Mouse (Mus musculus): Measurements from ENCODE around the gene Gjd3.

DNA sequence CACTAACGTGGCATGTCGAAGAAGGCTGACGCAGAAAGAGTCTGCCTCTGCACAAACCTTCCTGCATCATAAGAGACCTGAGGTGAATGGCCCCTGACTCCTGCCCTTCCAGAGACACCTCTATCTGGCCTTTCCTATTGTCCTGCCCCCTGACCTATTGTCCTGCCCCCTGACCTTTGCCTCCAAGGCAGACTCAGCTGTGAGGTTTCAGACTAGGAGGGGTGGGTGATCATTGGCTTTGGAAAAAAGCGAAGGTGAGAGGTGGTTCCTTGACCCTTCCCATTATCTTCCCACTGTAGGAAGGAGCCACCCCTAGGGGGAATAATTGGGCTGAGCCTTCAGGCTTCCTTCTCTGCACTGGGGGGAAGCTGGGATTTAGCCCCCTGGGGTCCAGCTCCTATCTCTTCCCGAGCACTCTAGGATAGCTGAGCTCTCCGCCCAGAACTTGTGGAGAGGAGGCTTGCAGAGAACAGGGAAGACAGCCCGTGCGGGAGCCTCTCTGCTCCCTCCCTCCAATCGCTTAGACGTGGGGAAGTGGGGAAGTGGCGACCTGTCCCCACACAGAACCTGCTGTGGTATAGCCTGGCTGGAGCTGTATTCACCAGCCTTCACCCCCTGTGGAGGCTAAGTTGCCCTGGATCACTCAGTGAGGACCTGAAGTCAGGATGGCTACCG, 20.3 kb downstream of the Gjd3 start:
- no peak for TF ChIP-seq CTCF (IDR thresholded peaks at IDR 0.05; ENCODE audit: insufficient read depth, low read length)
- TF ChIP-seq POLR2A (IDR thresholded peaks at IDR 0.05; ENCODE audit: borderline replicate concordance, extremely low read depth, low read depth, low read length): no peak

All from lung, adult 2 months (tissue).